Mouse (Mus musculus): ENCODE data around the gene Cacng7. TPM values are rescaled to one million over a fixed set of nuclear protein-coding genes. Genes with fewer than 3 reads are reported as not detected.
A peak's percentile ranks its signal among the peaks of the same experiment; 100 is the strongest.

The Cacng7 gene
- polyA plus RNA-seq (2014; fragmentation: Nextera tagmentation; extraction: Ambion mirVana) = 1.9 and 2.7 TPM in 2 replicates

DNA sequence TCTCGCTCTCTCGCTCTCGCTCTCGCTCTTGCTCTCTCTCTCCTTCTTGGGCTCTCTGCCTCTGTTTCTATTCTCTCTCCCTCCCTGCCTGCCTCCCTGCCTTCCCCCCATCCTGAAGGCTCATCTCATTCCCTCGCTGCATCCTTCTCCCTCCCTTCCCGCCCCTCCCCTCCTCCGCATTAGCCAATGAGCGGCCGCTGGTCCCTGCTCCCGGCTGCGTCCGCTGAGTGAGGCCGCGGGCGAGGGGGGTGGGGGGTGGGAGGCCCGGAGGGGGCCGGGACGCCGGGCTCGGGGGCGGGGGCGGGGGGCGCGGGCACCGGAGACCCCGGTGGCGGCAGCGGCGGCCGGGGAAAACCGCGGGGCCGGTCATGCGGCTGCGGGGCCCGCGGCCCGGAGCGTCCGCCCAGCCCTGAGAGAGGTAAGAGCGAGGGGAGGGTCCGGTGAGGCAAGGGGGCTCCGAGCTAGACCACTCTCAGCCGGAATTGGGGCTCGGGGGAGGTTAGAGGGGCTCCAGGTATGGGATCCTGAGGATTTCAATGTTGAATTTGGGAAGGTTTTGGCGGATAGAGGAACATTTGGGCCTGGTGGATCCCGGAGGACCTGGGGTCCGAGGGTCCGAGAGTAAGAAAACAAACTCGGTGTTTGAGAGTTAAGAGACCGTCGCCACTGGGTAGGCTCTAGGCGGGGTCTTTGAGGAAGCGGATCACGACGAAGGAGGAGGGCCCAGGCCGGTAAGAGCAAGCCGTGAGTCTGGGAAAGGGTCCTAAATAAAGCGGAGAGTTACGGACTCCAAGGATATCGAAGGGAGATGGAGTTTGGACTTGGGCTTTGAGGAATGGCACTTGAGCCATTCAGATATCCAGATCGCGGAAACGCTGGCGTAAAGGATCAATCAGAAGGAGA is at the start of gene Cacng7:
Gene Cacng7, plus strand, starts transcription at position 337 of the 903 bp plus-strand sequence.
- Histone ChIP-seq H3K9me3 (ENCODE audit: control insufficient read depth, low read length) (no peaks in the 10 kb centered on the region), H3K36me3 (ENCODE audit: control insufficient read depth, insufficient read depth, low read length) (no peaks in the 10 kb centered on the region), H3K27ac (ENCODE audit: low read depth) (peak within 1 kb of the TSS; percentile 83), H3K4me1 (replicated peaks; ENCODE audit: control insufficient read depth, insufficient read depth, low read length) (peaks cover 16% of the 10 kb centered on the region; the same call in 1 of the 2 replicates), H3K27me3 (replicated peaks; ENCODE audit: control insufficient read depth, insufficient read depth, low read length) (no peaks in the 10 kb centered on the region; the same call in 1 of the 2 replicates), H3K9ac (ENCODE audit: low read length) (peak within 1 kb of the TSS; percentile 72), H3K4me2 (ENCODE audit: low read length) (peak within 1 kb of the TSS; percentile 67), H3K4me3 (ENCODE audit: low read depth, low read length) (peak within 1 kb of the TSS; percentile 60)
- DNase-seq (ENCODE audit: low spot score) = peak; percentile 82
- peak; percentile 48; the same call in 1 of the 2 replicates for ATAC-seq (replicated peaks; ENCODE audit: low FRiP score, low TSS enrichment, low read depth)
- WGBS = 1% methylated on average over 65 of the region's 65 CpGs

GRCm38 (mm10) chr7:3283081-3283875 is 49.5 kb upstream of the Cacng7 start:
- Histone ChIP-seq H3K27ac (ENCODE audit: low read depth) (no peak overlapping the region), H3K4me2 (ENCODE audit: low read length) (no peak overlapping the region), H3K27me3 (replicated peaks; ENCODE audit: control insufficient read depth, insufficient read depth, low read length) (no peaks in the 10 kb centered on the region), H3K9ac (ENCODE audit: low read length) (no peak overlapping the region), H3K36me3 (ENCODE audit: control insufficient read depth, insufficient read depth, low read length) (no peaks in the 10 kb centered on the region), H3K9me3 (ENCODE audit: control insufficient read depth, low read length) (no peaks in the 10 kb centered on the region), H3K4me3 (ENCODE audit: low read depth, low read length) (no peak overlapping the region), H3K4me1 (replicated peaks; ENCODE audit: control insufficient read depth, insufficient read depth, low read length) (no peaks in the 10 kb centered on the region; the same call in 1 of the 2 replicates)
- DNase-seq (ENCODE audit: low spot score) = no peak
- no peak for ATAC-seq (replicated peaks; ENCODE audit: low FRiP score, low TSS enrichment, low read depth)
- 84% methylated on average over 11 of the region's 11 CpGs for WGBS

DNA sequence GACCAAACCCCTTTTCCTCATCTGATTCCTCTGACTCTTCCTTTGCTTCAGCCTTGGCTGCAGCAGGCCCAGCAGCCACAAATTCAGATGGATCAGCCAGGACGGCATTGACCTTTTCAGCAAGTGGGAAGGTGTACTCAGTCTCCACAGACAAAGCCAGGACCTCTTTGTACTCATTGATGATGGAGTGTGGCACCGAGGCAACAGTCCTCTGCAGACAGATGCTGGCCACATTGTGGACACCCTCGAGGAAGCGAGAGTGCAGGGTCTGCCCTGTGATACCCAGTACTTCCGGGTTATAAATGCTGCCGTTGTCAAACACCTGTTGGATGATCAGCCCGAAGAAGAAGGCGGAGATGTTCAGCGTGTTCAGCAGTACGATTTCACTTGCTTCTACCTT is 48.2 kb upstream of the Cacng7 start:
- no peak overlapping the region for H3K4me2 ChIP-seq (ENCODE audit: low read length)
- no peaks in the 10 kb centered on the region; the same call in 1 of the 2 replicates for H3K4me1 ChIP-seq (replicated peaks; ENCODE audit: control insufficient read depth, insufficient read depth, low read length)
- no peak overlapping the region for H3K4me3 ChIP-seq (ENCODE audit: low read depth, low read length)
- no peak overlapping the region for H3K27ac ChIP-seq (ENCODE audit: low read depth)
- no peaks in the 10 kb centered on the region for H3K9me3 ChIP-seq (ENCODE audit: control insufficient read depth, low read length)
- DNase-seq (ENCODE audit: low spot score) (no peak), ATAC-seq (replicated peaks; ENCODE audit: low FRiP score, low TSS enrichment, low read depth) (no peak)
- WGBS = 79% methylated on average over 10 of the region's 10 CpGs
- no peaks in the 10 kb centered on the region for H3K27me3 ChIP-seq (replicated peaks; ENCODE audit: control insufficient read depth, insufficient read depth, low read length)
- H3K36me3 ChIP-seq (ENCODE audit: control insufficient read depth, insufficient read depth, low read length) = no peaks in the 10 kb centered on the region
- H3K9ac ChIP-seq (ENCODE audit: low read length) = no peak overlapping the region

DNA sequence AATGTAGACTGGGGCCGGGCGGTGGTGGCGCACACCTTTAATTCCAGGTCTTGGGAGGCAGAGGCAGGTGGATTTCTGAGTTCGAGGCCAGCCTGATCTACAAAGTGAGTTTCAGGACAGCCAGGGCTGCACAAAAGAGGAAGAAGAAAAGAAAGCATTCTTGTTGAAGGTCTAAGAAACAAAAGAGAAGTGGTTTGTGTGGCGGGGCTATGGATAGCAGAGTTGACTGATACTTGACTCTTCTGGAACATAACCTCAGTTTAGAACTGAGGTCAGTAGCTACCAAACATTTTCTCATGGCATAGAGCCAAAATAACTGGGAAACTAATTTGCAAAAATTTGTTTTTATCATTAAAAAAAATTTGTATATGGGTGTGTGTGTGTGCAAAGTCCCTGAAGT is 46.7 kb upstream of the Cacng7 start:
- no peaks in the 10 kb centered on the region for H3K9me3 ChIP-seq (ENCODE audit: control insufficient read depth, low read length)
- WGBS = 96% methylated on average over 5 of the region's 5 CpGs
- no peak for ATAC-seq (replicated peaks; ENCODE audit: low FRiP score, low TSS enrichment, low read depth)

DNA sequence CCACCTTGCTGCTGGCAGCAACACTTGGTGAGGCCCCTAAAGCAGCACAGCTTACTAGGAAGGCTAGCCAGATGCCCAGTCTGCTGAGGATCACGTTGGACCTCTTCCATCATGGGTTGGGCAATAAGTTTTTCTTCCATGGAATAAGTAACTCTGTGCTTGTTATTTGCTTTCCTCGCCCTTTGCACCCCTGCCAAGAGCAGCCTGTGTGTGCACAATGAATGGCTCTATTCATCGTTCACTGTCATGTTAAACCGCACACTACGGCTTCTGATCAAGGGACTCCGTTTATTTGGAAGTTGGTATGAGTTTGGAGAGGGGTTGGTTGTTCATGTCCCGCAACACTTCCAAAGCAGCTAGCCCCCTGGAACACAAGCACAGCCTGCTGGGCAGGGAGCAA is 45.6 kb upstream of the Cacng7 start:
- no peak overlapping the region for H3K9ac ChIP-seq (ENCODE audit: low read length)
- no peaks in the 10 kb centered on the region for H3K36me3 ChIP-seq (ENCODE audit: control insufficient read depth, insufficient read depth, low read length)
- H3K9me3 ChIP-seq (ENCODE audit: control insufficient read depth, low read length) = no peaks in the 10 kb centered on the region
- no peak overlapping the region for H3K4me3 ChIP-seq (ENCODE audit: low read depth, low read length)
- H3K4me2 ChIP-seq (ENCODE audit: low read length) = no peak overlapping the region
- ATAC-seq (replicated peaks; ENCODE audit: low FRiP score, low TSS enrichment, low read depth) (no peak), DNase-seq (ENCODE audit: low spot score) (peak; percentile 57)
- 57% methylated on average over 7 of the region's 7 CpGs for WGBS
- H3K4me1 ChIP-seq (replicated peaks; ENCODE audit: control insufficient read depth, insufficient read depth, low read length) = peaks cover 9% of the 10 kb centered on the region; the same call in 1 of the 2 replicates
- H3K27ac ChIP-seq (ENCODE audit: low read depth) = peak overlapping the region; percentile 52; the same call in 1 of the 2 replicates
- no peaks in the 10 kb centered on the region for H3K27me3 ChIP-seq (replicated peaks; ENCODE audit: control insufficient read depth, insufficient read depth, low read length)

More for the DNA sequence above, 46.7 kb upstream of the Cacng7 start:
- Histone ChIP-seq H3K27ac (ENCODE audit: low read depth) (no peak overlapping the region), H3K4me1 (replicated peaks; ENCODE audit: control insufficient read depth, insufficient read depth, low read length) (no peaks in the 10 kb centered on the region; the same call in 1 of the 2 replicates), H3K27me3 (replicated peaks; ENCODE audit: control insufficient read depth, insufficient read depth, low read length) (no peaks in the 10 kb centered on the region), H3K9ac (ENCODE audit: low read length) (no peak overlapping the region), H3K4me3 (ENCODE audit: low read depth, low read length) (no peak overlapping the region), H3K36me3 (ENCODE audit: control insufficient read depth, insufficient read depth, low read length) (no peaks in the 10 kb centered on the region), H3K4me2 (ENCODE audit: low read length) (no peak overlapping the region)
- DNase-seq (ENCODE audit: low spot score) = no peak

- Histone ChIP-seq H3K9ac (ENCODE audit: low read length) (peak within 1 kb of the TSS; percentile 63), H3K27ac (ENCODE audit: low read depth) (peak within 1 kb of the TSS; percentile 98), H3K4me2 (ENCODE audit: low read length) (peak within 1 kb of the TSS; percentile 75), H3K36me3 (ENCODE audit: control insufficient read depth, insufficient read depth, low read length) (peaks cover 6% of the 10 kb centered on the region; the same call in 1 of the 2 replicates), H3K9me3 (ENCODE audit: control insufficient read depth, low read length) (no peaks in the 10 kb centered on the region), H3K4me3 (ENCODE audit: low read depth, low read length) (peak within 1 kb of the TSS; percentile 57), H3K27me3 (replicated peaks; ENCODE audit: control insufficient read depth, insufficient read depth, low read length) (no peaks in the 10 kb centered on the region), H3K4me1 (replicated peaks; ENCODE audit: control insufficient read depth, insufficient read depth, low read length) (peaks cover 18% of the 10 kb centered on the region)
- WGBS = under 1% methylated on average over 30 of the region's 30 CpGs
- ATAC-seq (replicated peaks; ENCODE audit: low FRiP score, low TSS enrichment, low read depth) = peak; percentile 30; the same call in 1 of the 2 replicates
- DNase-seq (ENCODE audit: low spot score) = peak; percentile 92
These were observed 43.5 kb upstream of the Cacng7 start, which contains the start of the genes Myadm and Prkcg for GRCm38 (mm10) chr7:3288976-3289970. TSS of gene Myadm (plus strand) at chr7:3289080. TSS of gene Prkcg (plus strand) at chr7:3289179.

- no peaks in the 10 kb centered on the region for H3K9me3 ChIP-seq (ENCODE audit: control insufficient read depth, low read length)
- H3K4me3 ChIP-seq (ENCODE audit: low read depth, low read length) = peak overlapping the region; percentile 57
- 2% methylated on average over 18 of the region's 18 CpGs for WGBS
- peak overlapping the region; percentile 98 for H3K27ac ChIP-seq (ENCODE audit: low read depth)
- peak overlapping the region; percentile 75 for H3K4me2 ChIP-seq (ENCODE audit: low read length)
- peak overlapping the region; percentile 72 for H3K9ac ChIP-seq (ENCODE audit: low read length)
- H3K36me3 ChIP-seq (ENCODE audit: control insufficient read depth, insufficient read depth, low read length) = peaks cover 13% of the 10 kb centered on the region; the same call in 1 of the 2 replicates
- peaks cover 23% of the 10 kb centered on the region for H3K4me1 ChIP-seq (replicated peaks; ENCODE audit: control insufficient read depth, insufficient read depth, low read length)
- DNase-seq (ENCODE audit: low spot score) (peak; percentile 98), ATAC-seq (replicated peaks; ENCODE audit: low FRiP score, low TSS enrichment, low read depth) (peak; percentile 79)
- H3K27me3 ChIP-seq (replicated peaks; ENCODE audit: control insufficient read depth, insufficient read depth, low read length) = no peaks in the 10 kb centered on the region
These were observed 42.3 kb upstream of the Cacng7 start for GRCm38 (mm10) chr7:3290257-3291033.
